Mouse (Mus musculus) hindbrain, embryonic 11.5 days (tissue): ENCODE results near the gene Ppp1r16b. TPM values are rescaled to one million over a fixed set of nuclear protein-coding genes. Genes with fewer than 3 reads are reported as not detected.

Experiments
- ATAC-seq: fragments of 200-750 bp; cut with Nextera tagmentation; 2 replicates; pipeline ENCODE4 v1.8.0; 2017; ENCODE audit warnings: mild to moderate bottlenecking, moderate TSS enrichment, moderate library complexity; ENCODE audit not compliant: low FRiP score
- DNase-seq: peaks from one replicate; pipeline ENCODE4 v3.0.0-alpha.2; 2015; ENCODE audit warnings: low spot score
- H3K27ac ChIP-seq: fragments of 300-500 bp; sonication (generic); 2 replicates; pipeline ENCODE4 v1.5.1; 2014; ENCODE audit warnings: mild to moderate bottlenecking, low read depth, low read length
- H3K27me3 ChIP-seq: fragments of 300-500 bp; sonication (generic); 2 replicates; pipeline ENCODE4 v1.6.1; 2014; ENCODE audit warnings: mild to moderate bottlenecking, low read length, moderate library complexity, mixed read lengths; ENCODE audit not compliant: control insufficient read depth, insufficient read depth
- H3K36me3 ChIP-seq: fragments of 300-500 bp; sonication (generic); 2 replicates; pipeline ENCODE4 v1.6.1; 2014; ENCODE audit warnings: mild to moderate bottlenecking, low read length, moderate library complexity, mixed read lengths; ENCODE audit not compliant: control insufficient read depth, insufficient read depth
- H3K4me1 ChIP-seq: fragments of 300-500 bp; sonication (generic); replicated peaks from 2 replicates; pipeline ENCODE4 v1.6.1; 2014; ENCODE audit warnings: low read length, mixed read lengths; ENCODE audit not compliant: control insufficient read depth, insufficient read depth
- H3K4me2 ChIP-seq: fragments of 300-500 bp; sonication (generic); replicated peaks from 2 replicates; pipeline ENCODE4 v1.6.1; 2014; ENCODE audit warnings: mild to moderate bottlenecking, low read depth, low read length
- H3K4me3 ChIP-seq: fragments of 300-500 bp; sonication (generic); 2 replicates; pipeline ENCODE4 v1.5.1; 2014; ENCODE audit warnings: low read depth, low read length
- H3K9ac ChIP-seq: fragments of 300-500 bp; sonication (generic); 2 replicates; pipeline ENCODE4 v1.6.1; 2014; ENCODE audit warnings: low read depth, low read length
- H3K9me3 ChIP-seq: fragments of 300-500 bp; sonication (generic); 2 replicates; pipeline ENCODE4 v1.6.1; 2016; ENCODE audit warnings: low read length; ENCODE audit not compliant: control insufficient read depth
- WGBS: fragments of 180-500 bp; shearing (Covaris S2); extraction: QIAGEN DNeasy Blood & Tissue Kit; methylation state at CpG from one replicate; pipeline ENCODE4 v1.1.7; 2014; 5-methylcytosine and 5-hydroxymethylcytosine counted together
- polyA plus RNA-seq: library from polyadenylated mRNA; unstranded; fragments of >200 nt; fragmentation: Nextera tagmentation; extraction: Ambion mirVana; gene quantifications from 2 replicates; pipeline ENCODE4 v1.2.1, GENCODE M21; 2014

Ppp1r16b gene
- polyA plus RNA-seq, 1 experiment from 2014 or later, result 3.6 TPM

GRCm38 (mm10) chr2:158720715-158721370 lies 55.6 kb downstream of the Ppp1r16b start:
- no peaks in the 10 kb centered on the region for H3K9me3 ChIP-seq
- no peak overlapping the region for H3K27ac ChIP-seq
- DNase-seq, result no peak
- 74% methylated on average over 16 of the region's 16 CpGs for WGBS
- peaks cover 2% of the 10 kb centered on the region; the same call in 1 of the 2 replicates for H3K4me1 ChIP-seq
- no peak for ATAC-seq
- H3K4me2 ChIP-seq, result no peak overlapping the region
- H3K4me3 ChIP-seq, result no peak overlapping the region
- H3K9ac ChIP-seq, result no peak overlapping the region
- no peaks in the 10 kb centered on the region for H3K36me3 ChIP-seq
- H3K27me3 ChIP-seq, result no peaks in the 10 kb centered on the region

GRCm38 (mm10) chr2:158721481-158721880 lies 56.3 kb downstream of the Ppp1r16b start:
- no peak overlapping the region for H3K4me3 ChIP-seq
- H3K36me3 ChIP-seq, result no peaks in the 10 kb centered on the region
- no peaks in the 10 kb centered on the region for H3K27me3 ChIP-seq
- H3K9ac ChIP-seq, result no peak overlapping the region
- ATAC-seq (no peak; the same call in 1 of the 2 replicates), DNase-seq (no peak)
- no peak overlapping the region for H3K4me2 ChIP-seq
- H3K27ac ChIP-seq, result no peak overlapping the region
- WGBS, result 45% methylated on average over 3 of the region's 3 CpGs
- peaks cover 2% of the 10 kb centered on the region; the same call in 1 of the 2 replicates for H3K4me1 ChIP-seq
- no peaks in the 10 kb centered on the region for H3K9me3 ChIP-seq

- H3K9ac ChIP-seq, result no peak overlapping the region
- no peaks in the 10 kb centered on the region for H3K27me3 ChIP-seq
- 86% methylated on average over 4 of the region's 4 CpGs for WGBS
- H3K4me1 ChIP-seq, result peaks cover 2% of the 10 kb centered on the region; the same call in 1 of the 2 replicates
- DNase-seq (no peak), ATAC-seq (no peak)
- H3K4me2 ChIP-seq, result no peak overlapping the region
- H3K27ac ChIP-seq, result no peak overlapping the region
- no peak overlapping the region for H3K4me3 ChIP-seq
- H3K36me3 ChIP-seq, result no peaks in the 10 kb centered on the region
- no peaks in the 10 kb centered on the region for H3K9me3 ChIP-seq
Observed at GRCm38 (mm10) chr2:158722135-158722534, 56.9 kb downstream of the Ppp1r16b start.

- H3K9ac ChIP-seq, result no peak overlapping the region
- 61% methylated on average over 6 of the region's 6 CpGs for WGBS
Observed at GRCm38 (mm10) chr2:158722991-158723551, 57.9 kb downstream of the Ppp1r16b start.

GRCm38 (mm10) chr2:158723806-158724205 lies 58.6 kb downstream of the Ppp1r16b start:
- Histone ChIP-seq H3K36me3 (no peaks in the 10 kb centered on the region), H3K4me2 (no peak overlapping the region), H3K4me1 (peaks cover 2% of the 10 kb centered on the region; the same call in 1 of the 2 replicates), H3K9ac (no peak overlapping the region), H3K9me3 (no peaks in the 10 kb centered on the region), H3K27ac (no peak overlapping the region), H3K4me3 (no peak overlapping the region), H3K27me3 (no peaks in the 10 kb centered on the region)
- DNase-seq (no peak), ATAC-seq (no peak)
- 68% methylated on average over 6 of the region's 6 CpGs for WGBS

More at GRCm38 (mm10) chr2:158722991-158723551, 57.9 kb downstream of the Ppp1r16b start:
- ATAC-seq (no peak), DNase-seq (no peak)
- no peak overlapping the region for H3K4me3 ChIP-seq
- no peak overlapping the region for H3K27ac ChIP-seq
- no peaks in the 10 kb centered on the region for H3K9me3 ChIP-seq
- no peaks in the 10 kb centered on the region for H3K36me3 ChIP-seq
- peaks cover 2% of the 10 kb centered on the region; the same call in 1 of the 2 replicates for H3K4me1 ChIP-seq
- H3K4me2 ChIP-seq, result no peak overlapping the region
- H3K27me3 ChIP-seq, result no peaks in the 10 kb centered on the region

GRCm38 (mm10) chr2:158726252-158726651 lies 61.1 kb downstream of the Ppp1r16b start:
- H3K9me3 ChIP-seq, result no peaks in the 10 kb centered on the region
- WGBS, result 66% methylated on average over 6 of the region's 6 CpGs
- H3K4me1 ChIP-seq, result peaks cover 2% of the 10 kb centered on the region; the same call in 1 of the 2 replicates
- H3K4me3 ChIP-seq, result no peak overlapping the region
- no peaks in the 10 kb centered on the region for H3K36me3 ChIP-seq
- no peaks in the 10 kb centered on the region for H3K27me3 ChIP-seq
- H3K9ac ChIP-seq, result no peak overlapping the region
- H3K27ac ChIP-seq, result no peak overlapping the region
- DNase-seq, result no peak
- no peak for ATAC-seq
- no peak overlapping the region for H3K4me2 ChIP-seq

- Histone ChIP-seq H3K9me3 (no peaks in the 10 kb centered on the region), H3K27ac (no peak overlapping the region), H3K4me3 (no peak overlapping the region), H3K4me1 (no peaks in the 10 kb centered on the region), H3K36me3 (no peaks in the 10 kb centered on the region), H3K27me3 (no peaks in the 10 kb centered on the region), H3K9ac (no peak overlapping the region), H3K4me2 (no peak overlapping the region)
- ATAC-seq (no peak), DNase-seq (no peak)
- WGBS, result 49% methylated on average over 7 of the region's 7 CpGs
Observed at GRCm38 (mm10) chr2:158728061-158728815, 63.0 kb downstream of the Ppp1r16b start.

GRCm38 (mm10) chr2:158730896-158731295 lies 65.7 kb downstream of the Ppp1r16b start:
- no peak overlapping the region for H3K4me2 ChIP-seq
- H3K27me3 ChIP-seq, result no peaks in the 10 kb centered on the region
- H3K27ac ChIP-seq, result no peak overlapping the region
- H3K4me3 ChIP-seq, result no peak overlapping the region
- H3K36me3 ChIP-seq, result no peaks in the 10 kb centered on the region
- no peaks in the 10 kb centered on the region for H3K4me1 ChIP-seq
- no peaks in the 10 kb centered on the region for H3K9me3 ChIP-seq
- ATAC-seq, result no peak
- 70% methylated on average over 3 of the region's 3 CpGs for WGBS
- no peak overlapping the region for H3K9ac ChIP-seq
- no peak for DNase-seq
